Mouse (Mus musculus) heart, adult 2 months (tissue): ENCODE measurements around the gene Med8.

Experiments
- CTCF ChIP-seq: fragments of 200-600 bp; IDR thresholded peaks from 2 replicates; pipeline ENCODE4 v1.8.1; 2022; ENCODE audit warnings: antibody characterized with exemption, mild to moderate bottlenecking, moderate library complexity
- POLR2A ChIP-seq: fragments of 200-500 bp; IDR thresholded peaks from 2 replicates; pipeline ENCODE4 v1.6.1; 2011; ENCODE audit warnings: mild to moderate bottlenecking, low read depth, low read length, control low read depth; ENCODE audit not compliant: insufficient read depth

DNA sequence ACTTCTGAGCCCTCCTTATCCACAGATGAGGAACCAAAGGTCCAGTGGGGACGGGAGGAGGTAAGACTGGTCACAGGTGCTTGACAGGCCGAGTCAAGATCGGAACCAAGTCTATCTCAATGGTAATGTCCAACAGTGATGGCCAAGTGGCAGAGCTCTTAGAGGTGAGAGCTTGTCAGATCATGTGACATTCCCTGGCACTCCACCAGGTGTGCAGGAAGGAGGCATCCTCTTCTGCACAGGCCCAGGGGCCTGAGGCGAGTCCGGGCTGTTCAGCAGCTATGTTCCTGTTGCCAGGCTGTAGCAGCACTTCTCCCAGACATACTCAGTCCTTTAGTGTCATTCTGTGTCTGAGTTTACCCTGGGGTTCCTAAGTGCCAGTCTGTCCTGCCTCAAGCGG lies 46.3 kb upstream of the Med8 start:
- no peak for TF ChIP-seq POLR2A
- no peak for TF ChIP-seq CTCF
